Mouse (Mus musculus) lung, postnatal 36 days (tissue): ENCODE results near the gene Ppp1r21.
A peak's percentile ranks its signal among the peaks of the same experiment; 100 is the strongest.

Source experiments
- DNase-seq: peaks from one replicate; pipeline ENCODE4 v3.0.0; 2022; ENCODE audit warnings: mixed read lengths

Ppp1r21 gene

DNA sequence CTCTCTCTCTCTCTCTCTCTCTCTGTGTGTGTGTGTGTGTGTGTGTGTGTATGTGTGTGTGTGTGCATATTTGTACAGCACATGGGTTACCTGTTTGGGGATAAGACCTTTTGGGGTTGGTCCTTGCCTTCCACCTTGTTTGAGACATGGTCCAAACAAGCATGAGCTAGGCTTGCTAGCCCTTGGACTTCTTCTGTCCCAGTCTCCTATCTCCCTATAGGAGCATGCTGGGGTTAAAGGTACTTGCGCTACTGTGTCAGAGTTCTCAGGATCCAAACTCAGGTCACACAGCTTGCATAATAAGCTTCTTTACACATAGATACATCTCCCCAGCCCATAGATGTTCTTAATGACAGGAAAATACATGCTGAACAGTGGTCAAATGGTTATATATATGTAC, 84.8 kb downstream of the Ppp1r21 start:
- no peak for DNase-seq

DNA sequence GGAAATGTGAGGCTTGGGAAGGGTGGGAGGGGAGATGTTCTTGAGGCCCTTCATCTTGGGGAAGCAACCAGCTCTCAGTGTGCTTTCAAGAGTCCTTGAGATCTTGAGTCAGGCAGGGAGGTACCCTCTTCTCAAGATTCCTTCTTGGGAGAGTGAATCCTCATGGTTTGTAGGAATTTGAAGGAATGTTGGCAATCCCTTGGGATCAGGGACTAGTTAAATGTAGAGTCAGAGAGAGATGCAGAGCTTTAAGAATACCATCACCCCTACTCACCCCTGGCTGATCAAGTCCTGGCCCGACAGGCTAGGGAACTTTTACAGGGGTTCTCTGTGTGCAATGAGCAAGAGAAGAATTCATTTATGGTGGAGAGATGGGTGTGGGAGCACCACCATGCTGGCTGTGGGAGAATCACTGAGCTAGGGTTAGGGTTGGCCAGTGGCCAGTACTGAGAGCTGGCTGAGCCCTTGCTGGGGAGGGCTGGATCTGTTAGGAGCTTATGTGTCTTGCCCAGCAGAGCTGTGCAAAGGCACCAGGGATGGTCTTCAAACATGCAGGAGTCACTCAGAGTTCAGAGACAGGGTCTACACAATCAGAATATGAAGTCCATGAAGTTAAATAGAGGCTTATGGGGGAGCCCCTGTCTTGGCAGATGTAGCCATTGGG, 85.7 kb downstream of the Ppp1r21 start:
- DNase-seq = no peak

DNA sequence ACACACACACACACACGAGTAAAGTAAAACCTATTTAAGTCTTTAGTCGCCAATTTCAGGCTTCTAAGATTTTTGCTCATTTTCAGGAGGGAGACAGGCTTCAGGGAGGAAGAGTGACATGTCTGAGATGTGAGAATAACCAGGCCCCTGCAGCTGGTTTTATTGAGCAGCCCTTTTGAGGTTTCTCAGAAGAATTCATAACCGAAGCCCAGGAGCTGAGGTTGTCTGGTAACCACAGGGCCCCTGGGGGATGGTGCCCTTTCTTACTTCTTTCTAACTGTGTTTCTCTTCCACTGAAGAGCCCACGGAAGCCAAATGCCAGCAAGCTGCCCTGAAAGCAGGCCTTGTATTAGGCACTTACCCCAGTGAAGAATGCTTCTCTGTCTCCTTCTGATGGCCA, 91.0 kb downstream of the Ppp1r21 start:
- DNase-seq = no peak

DNA sequence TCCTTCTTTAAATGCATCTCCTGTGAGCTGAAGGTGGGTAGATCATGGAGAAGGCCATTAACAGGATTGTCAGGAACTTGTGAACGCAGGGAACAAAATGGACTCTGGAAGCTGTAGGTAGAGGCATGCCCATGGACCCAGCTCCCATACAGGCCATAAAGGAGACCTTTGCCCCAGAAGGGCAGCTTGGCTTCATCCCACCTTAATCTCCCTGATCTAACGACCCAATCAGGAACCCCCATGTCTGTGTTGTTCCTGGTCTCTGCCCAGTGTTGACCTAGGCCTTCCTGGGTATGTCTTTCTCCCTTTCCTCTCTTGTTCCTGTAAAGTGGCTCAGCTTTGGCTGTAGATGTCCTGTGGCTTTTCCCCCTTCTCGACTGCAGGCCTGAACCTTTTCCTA, 91.5 kb downstream of the Ppp1r21 start:
- DNase-seq = no peak

DNA sequence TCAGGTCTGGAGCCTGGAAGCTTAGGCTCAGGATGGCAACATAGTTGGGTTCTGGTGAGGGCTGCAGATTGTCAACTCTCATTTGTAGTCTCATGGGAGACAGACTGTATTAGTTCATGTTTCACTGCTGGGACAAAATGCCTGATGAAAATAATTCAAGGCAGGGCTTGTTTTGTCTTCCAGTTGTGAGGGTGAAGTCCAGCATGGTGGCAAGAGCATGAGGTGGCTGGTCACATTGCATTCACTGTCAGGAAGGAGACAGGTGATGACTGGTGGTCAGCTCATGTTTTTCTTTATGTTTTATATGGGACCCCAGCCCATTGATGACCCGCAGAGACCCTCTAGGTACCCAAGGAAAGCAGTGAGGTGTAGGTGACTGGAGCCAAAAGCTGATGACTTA, 92.8 kb downstream of the Ppp1r21 start:
- DNase-seq = no peak

DNA sequence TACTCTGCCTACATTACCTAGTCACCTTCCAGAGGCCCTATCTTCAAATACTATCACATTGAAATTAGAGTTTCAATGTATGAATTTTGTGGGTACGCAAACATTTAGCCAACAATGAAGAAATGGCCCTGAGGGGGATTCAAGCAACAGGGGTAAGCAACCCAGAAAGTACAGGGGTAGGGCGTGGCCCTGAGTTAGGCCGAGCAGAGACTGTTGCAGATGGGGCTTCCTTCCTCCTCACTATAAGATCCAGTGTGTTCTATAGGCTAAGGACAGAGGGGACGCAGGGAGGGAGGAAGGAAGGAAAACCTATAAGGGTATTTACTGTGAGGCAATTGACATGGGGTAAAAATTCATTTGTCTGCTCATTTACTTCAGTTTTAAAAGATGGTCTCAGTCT, 94.5 kb downstream of the Ppp1r21 start:
- DNase-seq = no peak

DNA sequence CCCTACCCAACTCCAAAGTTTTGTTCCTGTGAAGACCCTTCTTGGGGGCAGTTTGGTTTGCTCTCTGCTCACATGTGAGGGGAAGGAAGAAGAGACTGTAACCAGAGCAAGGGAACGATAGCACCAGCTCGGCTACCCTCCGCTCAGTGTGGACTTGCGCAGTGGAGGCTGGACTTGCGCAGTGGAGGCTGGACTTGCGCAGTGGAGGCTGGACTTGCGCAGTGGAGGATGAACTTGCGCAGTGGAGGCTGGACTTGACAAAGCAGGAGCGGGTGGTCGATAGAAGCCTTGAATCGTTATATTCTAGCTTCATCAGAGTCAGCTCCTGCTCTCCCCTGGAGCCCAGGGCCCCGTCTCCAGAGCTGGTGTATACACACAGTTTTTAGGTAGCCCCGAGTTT, 95.4 kb downstream of the Ppp1r21 start:
- no peak for DNase-seq

DNA sequence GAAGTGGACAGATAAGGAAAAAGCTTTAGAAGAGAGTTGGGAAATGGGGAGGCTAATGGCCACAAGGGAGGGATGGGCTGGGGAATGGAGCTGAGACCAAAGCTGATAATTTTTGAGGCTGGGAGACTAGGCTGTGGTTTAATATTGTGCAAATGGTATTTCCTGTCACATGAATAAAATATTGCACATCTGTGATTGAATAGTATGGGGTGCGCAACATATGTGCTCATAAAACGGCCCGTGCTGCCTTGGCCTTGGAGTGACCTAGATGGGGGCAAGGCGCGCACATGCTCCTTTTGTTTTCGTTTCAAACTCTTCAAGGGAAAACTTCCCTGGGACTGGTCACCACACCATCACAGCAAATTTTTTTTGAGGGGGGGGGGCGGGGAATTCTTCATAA, 96.0 kb downstream of the Ppp1r21 start:
- DNase-seq = no peak

DNA sequence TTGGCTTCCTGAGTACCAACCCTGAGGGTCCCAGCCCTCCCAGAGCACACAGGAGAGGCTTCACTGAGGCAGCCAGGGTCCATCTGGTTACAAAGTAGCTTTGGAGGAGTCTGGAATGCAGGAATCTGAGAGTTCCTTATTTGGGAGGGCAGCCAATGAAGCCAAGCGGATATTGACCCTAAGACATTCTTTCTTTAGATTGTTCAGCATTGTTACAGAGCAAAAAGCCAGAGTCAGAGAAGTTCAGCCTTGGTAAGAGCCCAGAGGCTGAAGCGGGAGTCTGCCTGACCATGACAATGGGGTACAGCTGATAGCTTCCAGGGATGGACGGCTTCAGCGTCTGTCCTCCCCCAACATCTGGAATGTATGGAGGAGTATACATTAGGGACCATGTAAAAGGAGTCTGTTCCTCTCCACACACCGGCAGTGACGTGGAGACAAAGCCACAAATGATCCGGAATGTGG, 96.5 kb downstream of the Ppp1r21 start:
- peak; percentile 34 for DNase-seq

DNA sequence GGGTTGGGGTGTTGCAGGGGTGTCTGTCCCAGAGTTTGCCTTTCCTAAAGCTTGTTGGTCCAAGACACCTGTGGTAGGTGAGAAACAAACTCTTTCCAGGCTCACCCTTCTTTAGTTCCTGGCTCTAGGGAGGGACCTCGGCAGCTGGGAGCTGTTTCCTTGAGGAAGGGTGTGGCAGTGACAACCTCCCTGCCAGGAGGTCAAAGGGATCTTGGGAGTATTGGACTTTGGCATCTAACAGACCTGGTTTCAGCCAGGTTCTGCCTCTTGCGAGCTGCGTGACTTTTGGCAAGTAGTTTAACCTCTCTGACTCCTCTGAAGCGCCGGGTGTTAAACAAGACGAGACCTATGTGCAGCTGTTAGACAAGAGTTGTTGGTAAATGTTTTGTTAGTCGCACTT, 97.2 kb downstream of the Ppp1r21 start:
- DNase-seq = peak; percentile 51

DNA sequence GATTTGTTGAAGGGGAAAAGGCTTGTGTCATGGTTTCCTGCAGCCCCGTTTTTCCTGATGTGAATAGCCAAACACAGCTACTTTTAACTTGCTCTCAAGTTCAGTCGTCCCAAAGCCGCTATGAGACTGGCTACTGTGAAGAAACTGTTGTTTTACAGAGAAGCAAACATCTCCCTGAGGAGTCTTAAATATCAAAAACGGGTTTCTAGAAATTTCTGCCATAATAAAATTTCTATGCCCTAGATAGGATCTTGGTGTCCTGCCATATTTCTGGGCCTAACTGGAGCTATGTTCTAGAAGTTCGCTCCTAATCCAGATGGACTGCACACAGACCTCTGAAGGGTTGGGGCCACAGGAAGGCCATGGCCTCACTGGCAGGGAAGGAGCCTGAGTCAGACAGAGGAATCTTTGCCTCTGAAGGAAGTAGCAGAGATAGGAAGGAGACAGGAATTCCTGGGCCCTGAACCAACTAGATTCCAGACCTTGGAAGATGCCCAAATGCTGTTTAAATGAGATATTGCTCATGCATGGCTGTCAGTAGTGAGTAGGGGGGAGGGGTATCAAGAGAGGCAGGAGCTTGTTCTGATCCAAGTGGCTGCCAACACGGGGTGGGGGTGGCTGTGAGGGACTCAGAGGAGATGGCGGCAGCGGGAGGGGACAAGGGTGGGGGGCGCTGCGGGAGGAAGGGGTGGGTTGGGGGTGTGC, 98.9 kb downstream of the Ppp1r21 start:
- peak; percentile 94 for DNase-seq

DNA sequence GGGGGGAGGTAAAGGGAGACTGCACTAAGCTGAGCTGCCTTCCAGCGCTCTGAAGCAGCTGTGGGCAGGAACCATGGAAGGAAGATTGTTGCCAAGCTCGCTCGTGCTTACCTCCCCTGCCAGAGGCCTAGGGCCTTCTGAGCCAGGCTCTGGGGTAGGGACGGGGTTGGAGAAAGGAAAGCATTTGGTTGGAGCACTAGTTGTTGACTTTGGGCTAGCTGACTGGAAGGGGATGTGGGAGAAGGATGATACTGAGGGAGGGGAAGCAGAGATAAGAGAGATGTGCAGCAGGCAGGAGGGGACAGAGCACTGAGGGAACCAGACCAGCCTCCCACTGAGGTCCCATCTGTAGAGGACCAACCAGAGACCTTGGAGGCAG, 99.5 kb downstream of the Ppp1r21 start:
- no peak for DNase-seq

DNA sequence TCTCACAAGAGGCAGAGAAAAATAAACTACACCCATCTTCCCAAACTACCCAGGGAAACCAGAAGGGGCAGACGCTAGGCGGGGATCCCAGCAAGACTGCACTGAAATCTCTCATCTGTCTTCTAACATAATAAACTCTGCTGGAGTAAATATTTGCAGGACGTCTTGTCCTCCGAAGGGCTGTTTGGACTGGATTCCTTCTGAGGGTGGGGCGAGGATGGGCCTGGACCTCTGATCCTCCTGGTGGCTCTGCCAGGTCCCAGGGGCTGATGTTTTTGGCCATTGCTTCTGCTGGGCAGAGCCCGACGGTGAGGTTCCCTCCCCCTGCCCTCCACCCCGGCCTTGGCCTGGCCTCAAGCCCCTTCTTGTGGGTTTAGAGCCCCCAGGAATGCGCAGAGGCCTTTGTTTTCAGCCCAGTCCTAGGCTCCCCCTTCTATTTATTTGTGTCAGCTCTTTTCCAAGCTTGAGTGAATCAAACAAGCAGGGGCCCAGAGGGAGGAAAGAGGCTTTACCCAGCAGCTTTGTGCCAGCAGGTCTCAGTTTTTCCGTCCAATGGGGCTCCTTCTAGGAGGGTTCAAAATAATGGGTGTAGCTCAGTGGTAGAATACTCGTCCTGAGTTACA, 100.1 kb downstream of the Ppp1r21 start:
- peak; percentile 89 for DNase-seq

DNA sequence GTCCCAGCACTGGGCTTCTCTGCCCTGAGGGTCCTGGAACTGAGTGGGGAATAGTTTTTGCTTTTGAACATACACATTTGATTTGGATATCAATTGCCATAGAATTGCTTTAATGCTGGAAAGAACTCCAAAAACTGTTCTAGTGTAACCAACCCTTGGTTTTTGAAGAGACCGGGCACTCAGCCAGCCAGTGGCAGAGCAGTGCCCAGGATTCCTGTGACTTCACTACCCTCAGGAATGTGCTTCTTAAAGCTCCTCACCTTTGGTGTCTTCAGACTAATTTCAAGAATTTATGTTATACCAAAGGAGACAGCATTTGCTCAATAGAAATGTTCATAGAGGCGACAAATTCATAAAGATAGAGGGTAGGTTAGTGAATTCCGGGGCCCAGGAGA, 100.6 kb downstream of the Ppp1r21 start:
- peak; percentile 84 for DNase-seq

DNA sequence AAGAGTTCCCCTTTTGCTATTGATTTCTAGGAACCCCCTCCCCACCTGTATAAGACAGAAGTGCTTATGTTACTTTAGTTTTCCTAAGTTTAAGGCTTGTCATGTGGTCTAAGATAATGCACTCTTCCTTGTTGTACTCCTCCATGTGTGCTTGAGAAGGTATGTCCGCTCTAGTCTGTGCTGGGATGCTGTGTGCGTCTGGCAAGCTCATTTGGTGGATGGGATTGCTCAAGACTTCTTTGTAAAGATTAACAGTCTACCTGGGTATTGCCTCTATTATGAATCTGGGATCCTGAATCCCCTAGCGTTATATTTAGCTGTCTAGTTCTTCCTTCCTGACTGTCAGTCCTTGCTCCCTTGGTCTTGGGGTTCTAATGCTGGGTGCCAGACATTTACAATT, 102.7 kb downstream of the Ppp1r21 start:
- DNase-seq = no peak

DNA sequence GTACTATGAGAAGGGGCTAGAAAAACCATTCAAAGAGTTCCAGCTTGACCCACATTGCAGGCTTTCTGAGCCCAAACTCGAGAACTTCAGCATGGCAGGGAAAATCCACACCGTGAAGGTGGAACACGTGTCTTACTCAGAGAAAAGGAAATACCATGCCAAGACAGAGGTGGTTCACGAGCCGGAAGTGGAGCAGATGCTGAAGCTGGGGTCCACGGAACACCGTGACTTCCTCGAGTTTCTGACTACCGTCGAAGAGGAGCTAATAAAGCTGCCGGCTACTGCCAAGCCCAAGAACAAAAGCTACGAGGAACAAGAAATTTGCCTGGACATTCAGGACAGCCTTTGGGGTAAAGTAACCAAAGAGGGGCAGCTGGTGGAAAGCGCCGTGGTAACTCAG, 106.2 kb downstream of the Ppp1r21 start:
- no peak for DNase-seq

DNA sequence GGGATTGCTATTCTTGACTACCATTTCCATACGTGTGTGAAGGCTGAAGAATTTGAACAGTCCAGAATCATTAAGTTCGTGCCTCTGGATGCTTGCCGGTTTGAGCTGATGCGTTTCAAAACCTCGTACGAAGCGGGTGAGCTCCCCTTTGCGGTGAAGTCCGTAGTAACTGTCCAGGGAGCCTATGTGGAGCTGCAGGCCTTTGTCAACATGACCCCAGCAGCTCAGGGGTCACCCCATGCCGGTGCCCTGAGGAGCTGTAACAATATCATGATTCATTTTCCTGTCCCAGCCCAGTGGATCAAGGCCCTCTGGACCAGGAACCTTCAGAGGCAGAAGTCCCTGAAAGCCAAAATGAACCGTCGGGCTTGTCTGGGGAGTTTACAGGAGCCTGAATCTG, 106.7 kb downstream of the Ppp1r21 start:
- DNase-seq = no peak
